Mouse (Mus musculus) midbrain, embryonic 14.5 days (tissue): Measurements from ENCODE around the gene Osgep. TPM values are rescaled to one million over a fixed set of nuclear protein-coding genes. Genes with fewer than 3 reads are reported as not detected.
A peak's percentile ranks its signal among the peaks of the same experiment; 100 is the strongest.
"Not testable (repeated sequence)": the region's sequence is repeated elsewhere in the genome, so short reads cannot be mapped to it uniquely, and the experiment has no call there.

Experiments used
- ATAC-seq: fragments of 200-750 bp; cut with Nextera tagmentation; 2 replicates; pipeline ENCODE4 v1.8.0; 2017; ENCODE audit warnings: moderate number of reproducible peaks, moderate library complexity; ENCODE audit not compliant: low FRiP score, low TSS enrichment
- DNase-seq: peaks from one replicate; pipeline ENCODE4 v3.0.0-alpha.2; 2015
- H3K27ac ChIP-seq: fragments of 300-500 bp; sonication (generic); replicated peaks from 2 replicates; pipeline ENCODE4 v1.5.1; 2014; ENCODE audit warnings: mild to moderate bottlenecking, low read depth, low read length, moderate library complexity
- H3K27me3 ChIP-seq: fragments of 300-500 bp; sonication (generic); 2 replicates; pipeline ENCODE4 v1.6.1; 2014; ENCODE audit warnings: low read length, control low read depth, mixed read lengths; ENCODE audit not compliant: control insufficient read depth, insufficient read depth
- H3K36me3 ChIP-seq: fragments of 300-500 bp; sonication (generic); 2 replicates; pipeline ENCODE4 v1.6.1; 2014; ENCODE audit warnings: low read length, control low read depth; ENCODE audit not compliant: control insufficient read depth, insufficient read depth
- H3K4me1 ChIP-seq: fragments of 300-500 bp; sonication (generic); 2 replicates; pipeline ENCODE4 v1.6.1; 2014; ENCODE audit warnings: mild to moderate bottlenecking, antibody characterized with exemption, low read length, control low read depth; ENCODE audit not compliant: control insufficient read depth, insufficient read depth
- H3K4me2 ChIP-seq: fragments of 300-500 bp; sonication (generic); 2 replicates; pipeline ENCODE4 v1.6.1; 2014; ENCODE audit warnings: mild to moderate bottlenecking, low read length, moderate library complexity
- H3K4me3 ChIP-seq: fragments of 300-500 bp; sonication (generic); replicated peaks from 2 replicates; pipeline ENCODE4 v1.5.1; 2014; ENCODE audit warnings: low read depth, low read length
- H3K9ac ChIP-seq: fragments of 300-500 bp; sonication (generic); replicated peaks from 2 replicates; pipeline ENCODE4 v1.6.1; 2014; ENCODE audit warnings: mild to moderate bottlenecking, low read length, moderate library complexity
- H3K9me3 ChIP-seq: fragments of 300-500 bp; sonication (generic); 2 replicates; pipeline ENCODE4 v1.6.1; 2016; ENCODE audit warnings: low read length, control low read depth, mixed read lengths; ENCODE audit not compliant: control insufficient read depth
- WGBS: fragments of 180-500 bp; shearing (Covaris S2); extraction: QIAGEN DNeasy Blood & Tissue Kit; methylation state at CpG from one replicate; pipeline ENCODE4 v1.1.7; 2014; 5-methylcytosine and 5-hydroxymethylcytosine counted together
- polyA plus RNA-seq: library from polyadenylated mRNA; unstranded; fragments of >200 nt; fragmentation: Nextera tagmentation; extraction: Ambion mirVana; gene quantifications from 2 replicates; pipeline ENCODE4 v1.2.1, GENCODE M21; 2014

The Osgep gene
- polyA plus RNA-seq, 1 experiment from 2014 or later: 116 TPM

DNA sequence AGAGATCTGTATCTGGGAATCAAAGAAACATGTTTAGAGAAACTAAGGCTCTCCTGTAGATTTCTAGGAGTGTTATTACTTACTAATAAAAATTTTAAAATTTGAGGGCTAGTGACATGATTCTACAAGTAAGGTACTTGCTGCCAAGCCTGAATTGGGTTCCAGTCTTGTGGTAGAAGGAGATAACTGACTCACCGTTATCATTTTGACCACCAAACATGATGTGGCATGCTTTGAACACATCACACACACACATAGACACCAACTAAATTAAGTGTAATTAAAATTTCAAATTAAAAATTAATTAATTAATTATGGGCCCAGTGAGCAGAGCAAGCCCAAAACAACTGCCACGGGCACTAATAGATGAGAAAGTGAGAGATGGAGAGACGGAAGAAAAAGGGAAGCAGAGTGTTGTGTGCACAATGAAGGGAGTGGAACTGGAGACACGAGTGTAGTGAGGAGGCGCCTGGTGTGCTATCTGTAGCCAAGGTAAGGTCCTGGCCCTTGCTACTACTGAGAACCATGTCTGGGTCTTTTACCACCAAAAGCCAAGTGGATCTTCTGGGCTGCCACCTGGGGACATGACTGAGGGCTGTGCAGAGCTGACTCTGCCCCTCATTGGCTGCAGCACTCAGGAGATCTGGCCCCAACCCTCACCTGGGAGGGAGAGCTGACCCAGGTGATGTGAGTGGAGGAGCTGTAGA, 33.7 kb upstream of the Osgep start:
- WGBS: 92% methylated on average over 5 of the region's 5 CpGs
- DNase-seq, ATAC-seq, H3K4me1 ChIP-seq, H3K27ac ChIP-seq, H3K4me3 ChIP-seq, H3K9ac ChIP-seq, H3K4me2 ChIP-seq, H3K27me3 ChIP-seq, H3K9me3 ChIP-seq, H3K36me3 ChIP-seq: not testable (repeated sequence)

GRCm38 (mm10) chr14:50957146-50957545, 32.5 kb upstream of the Osgep start:
- not testable (repeated sequence) for H3K4me3 ChIP-seq, H3K4me2 ChIP-seq, H3K9ac ChIP-seq, H3K27me3 ChIP-seq, H3K4me1 ChIP-seq, H3K9me3 ChIP-seq, DNase-seq, H3K36me3 ChIP-seq, ATAC-seq, H3K27ac ChIP-seq
- WGBS: 76% methylated on average over 3 of the region's 3 CpGs

GRCm38 (mm10) chr14:50956724-50957123, 32.0 kb upstream of the Osgep start:
- 66% methylated on average over 6 of the region's 6 CpGs for WGBS
- not testable (repeated sequence) for ATAC-seq

DNA sequence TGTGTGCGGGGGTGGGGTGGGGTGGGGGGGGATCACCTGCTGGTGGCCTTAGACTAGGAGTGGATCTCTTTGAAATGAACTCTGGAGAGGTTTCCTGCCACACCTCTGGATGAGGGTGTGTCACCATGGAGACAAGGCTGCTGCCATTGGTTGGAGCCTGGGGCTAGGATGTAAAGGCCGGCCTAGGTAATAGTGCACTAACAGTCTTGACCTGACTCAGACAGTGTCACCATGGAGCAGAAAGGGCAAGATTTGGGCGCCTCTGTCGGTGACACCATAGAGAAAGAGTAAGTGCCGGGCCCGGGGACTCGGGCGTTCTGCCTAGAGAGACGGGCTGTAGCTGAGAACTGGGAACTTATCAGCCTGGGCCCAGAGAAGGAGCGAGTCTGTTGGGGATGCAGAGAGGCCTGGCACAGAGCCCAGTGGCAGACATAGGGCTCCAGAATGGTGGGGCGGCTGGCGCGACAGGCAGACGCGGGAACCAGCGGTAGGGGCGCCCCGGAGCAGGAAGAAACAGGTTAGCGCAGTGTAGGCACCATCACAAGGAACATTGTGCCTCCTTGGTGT, 31.3 kb upstream of the Osgep start, which contains the start of gene Pnp2:
Gene Pnp2 (plus strand): TSS at position 51 of the 567 bp plus-strand sequence.
- WGBS: 7% methylated on average over 19 of the region's 19 CpGs
- H3K9ac ChIP-seq, H3K36me3 ChIP-seq, H3K27ac ChIP-seq, H3K4me3 ChIP-seq, H3K4me1 ChIP-seq, H3K27me3 ChIP-seq, H3K9me3 ChIP-seq: not testable (repeated sequence)
- H3K4me2 ChIP-seq: peak within 1 kb of the TSS; percentile 36
- DNase-seq: peak; percentile 44
- ATAC-seq: peak; percentile 86

More at GRCm38 (mm10) chr14:50956724-50957123, 32.0 kb upstream of the Osgep start:
- H3K9ac ChIP-seq, H3K4me2 ChIP-seq, H3K4me3 ChIP-seq, H3K27ac ChIP-seq, DNase-seq, H3K36me3 ChIP-seq, H3K4me1 ChIP-seq, H3K27me3 ChIP-seq, H3K9me3 ChIP-seq: not testable (repeated sequence)

DNA sequence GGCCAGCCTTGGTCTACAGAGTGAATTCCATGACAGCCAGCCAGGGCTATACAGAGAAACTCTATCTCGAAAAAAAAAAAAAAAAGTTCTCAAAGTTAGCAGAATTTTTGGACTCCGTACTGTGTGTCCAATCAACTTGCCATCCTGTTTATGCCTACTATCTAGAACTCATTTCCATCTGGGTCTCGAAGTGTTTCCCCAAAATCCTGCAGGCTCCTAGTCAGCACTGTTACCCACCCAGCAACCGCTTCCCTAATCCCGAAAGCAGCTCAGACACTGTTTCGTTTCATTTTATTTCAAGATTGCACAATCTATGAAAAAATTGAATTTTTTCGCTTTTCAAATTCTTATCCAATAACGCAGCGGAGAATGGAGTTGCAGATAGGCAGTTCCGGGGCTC, 30.8 kb upstream of the Osgep start:
- Histone ChIP-seq H3K4me1 (no peaks in the 10 kb centered on the region), H3K27ac (no peak overlapping the region), H3K4me3 (no peak overlapping the region), H3K9ac (no peak overlapping the region), H3K4me2 (no peak overlapping the region), H3K9me3 (no peaks in the 10 kb centered on the region), H3K27me3 (no peaks in the 10 kb centered on the region), H3K36me3 (0 out of 2 replicates have a peak, but pooled peaks cover 6% of the 10 kb centered on the region)
- ATAC-seq: no peak
- DNase-seq: no peak
- 89% methylated on average over 10 of the region's 10 CpGs for WGBS

DNA sequence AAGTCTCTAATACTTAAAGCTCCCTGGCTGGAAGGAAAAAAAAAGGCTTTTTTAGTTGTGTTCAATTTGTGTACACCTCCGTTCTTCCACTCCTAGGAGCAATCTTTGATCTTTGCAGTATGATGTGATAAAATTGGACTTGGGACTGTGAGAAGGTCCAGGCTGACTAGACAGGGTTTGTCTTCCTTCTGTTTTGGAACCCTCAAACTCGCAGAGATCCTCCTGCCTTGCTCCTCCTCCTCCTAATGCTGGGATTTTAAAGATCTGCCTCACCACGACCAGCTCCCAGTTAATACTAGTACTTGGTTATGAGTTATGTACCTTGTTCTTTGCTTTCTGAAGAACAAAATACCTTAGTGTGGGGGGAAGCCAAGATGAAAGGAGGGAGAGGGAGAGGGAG, 20.8 kb upstream of the Osgep start:
- Histone ChIP-seq H3K4me3 (peak overlapping the region; percentile 34), H3K4me2 (peak overlapping the region; percentile 53), H3K9ac (0 out of 2 replicates have a peak overlapping the region, but pooled peaks have one; percentile 51)
- not testable (repeated sequence) for H3K27ac ChIP-seq, H3K9me3 ChIP-seq, ATAC-seq, H3K27me3 ChIP-seq, H3K4me1 ChIP-seq, DNase-seq, H3K36me3 ChIP-seq
- 33% methylated on average over 3 of the region's 3 CpGs for WGBS

- Histone ChIP-seq H3K9ac (peak overlapping the region; percentile 51), H3K4me2 (peak overlapping the region; percentile 53), H3K27ac (peak overlapping the region; percentile 81), H3K4me3 (peak overlapping the region; percentile 34)
- not testable (repeated sequence) for H3K9me3 ChIP-seq, ATAC-seq, H3K27me3 ChIP-seq, H3K36me3 ChIP-seq, DNase-seq, H3K4me1 ChIP-seq
- 11% methylated on average over 6 of the region's 6 CpGs for WGBS
Observed at GRCm38 (mm10) chr14:50945081-50945480, 20.4 kb upstream of the Osgep start.

DNA sequence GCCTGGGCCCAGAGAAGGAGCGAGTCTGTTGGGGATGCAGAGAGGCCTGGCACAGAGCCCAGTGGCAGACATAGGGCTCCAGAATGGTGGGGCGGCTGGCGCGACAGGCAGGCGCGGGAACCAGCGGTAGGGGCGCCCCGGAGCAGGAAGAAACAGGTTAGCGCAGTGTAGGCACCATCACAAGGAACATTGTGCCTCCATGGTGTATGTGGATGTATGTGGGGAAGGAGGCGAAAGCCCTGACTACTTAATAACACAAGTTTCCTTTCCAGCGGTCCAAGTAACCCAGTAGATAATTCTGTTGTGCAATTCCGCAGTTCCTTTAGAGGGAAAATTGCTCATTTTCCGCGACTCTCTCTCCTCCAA, 20.0 kb upstream of the Osgep start:
- WGBS: 1% methylated on average over 15 of the region's 15 CpGs
- Histone ChIP-seq H3K4me2 (peak overlapping the region; percentile 53), H3K27ac (peak overlapping the region; percentile 81), H3K4me3 (peak overlapping the region; percentile 34), H3K9ac (peak overlapping the region; percentile 51)
- not testable (repeated sequence) for H3K4me1 ChIP-seq, H3K9me3 ChIP-seq, H3K36me3 ChIP-seq, H3K27me3 ChIP-seq
- ATAC-seq (peak; percentile 96), DNase-seq (peak; percentile 73)
